Mouse (Mus musculus): ENCODE data around the gene Ip6k2.

DNA sequence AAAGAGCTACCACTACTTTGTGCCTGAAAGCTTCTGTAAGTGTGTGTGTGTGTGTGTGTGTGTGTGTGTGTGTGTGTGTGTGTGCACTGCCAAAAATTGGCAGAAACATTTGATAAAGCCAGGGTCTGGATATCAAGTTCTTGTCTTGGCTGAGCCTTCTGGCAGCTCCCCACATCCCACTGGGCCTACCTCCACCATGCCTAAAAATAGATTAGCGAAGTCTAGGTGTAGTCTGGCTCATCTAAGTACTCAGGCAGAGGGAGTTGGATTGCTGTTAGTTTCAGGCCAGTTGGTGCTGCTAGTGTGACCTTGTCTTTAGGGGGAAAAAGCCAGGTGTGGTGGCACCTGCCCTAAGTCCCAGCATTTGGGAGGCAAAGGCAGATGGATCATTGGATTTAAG lies 23.2 kb downstream of the Ip6k2 start:
- no peak for TF ChIP-seq POLR2A (IDR thresholded peaks at IDR 0.05; ENCODE audit: insufficient read length, low read depth)
- no peak for TF ChIP-seq USF1 (IDR thresholded peaks at IDR 0.05; ENCODE audit: low read depth)
- peak in 1 of 3 experiments; percentile 19 for TF ChIP-seq MYOD1 (IDR thresholded peaks at IDR 0.05; ENCODE audit: control insufficient read depth in 1 of 3, insufficient read length in 2 of 3, low read depth in 2 of 3)
